Mouse (Mus musculus) c-Kit-positive CD71-positive TER-119-positive erythroid progenitor cells, embryonic 14.5 days (primary cell): ENCODE measurements around the gene Rnf216.
A peak's percentile ranks its signal among the peaks of the same experiment; 100 is the strongest.
"Not testable (repeated sequence)": the region's sequence is repeated elsewhere in the genome, so short reads cannot be mapped to it uniquely, and the experiment has no call there.

Source experiments
- DNase-seq: peaks from one replicate; pipeline ENCODE4 v3.0.0-alpha.2; 2013; ENCODE audit warnings: low spot score

Gene Rnf216

DNA sequence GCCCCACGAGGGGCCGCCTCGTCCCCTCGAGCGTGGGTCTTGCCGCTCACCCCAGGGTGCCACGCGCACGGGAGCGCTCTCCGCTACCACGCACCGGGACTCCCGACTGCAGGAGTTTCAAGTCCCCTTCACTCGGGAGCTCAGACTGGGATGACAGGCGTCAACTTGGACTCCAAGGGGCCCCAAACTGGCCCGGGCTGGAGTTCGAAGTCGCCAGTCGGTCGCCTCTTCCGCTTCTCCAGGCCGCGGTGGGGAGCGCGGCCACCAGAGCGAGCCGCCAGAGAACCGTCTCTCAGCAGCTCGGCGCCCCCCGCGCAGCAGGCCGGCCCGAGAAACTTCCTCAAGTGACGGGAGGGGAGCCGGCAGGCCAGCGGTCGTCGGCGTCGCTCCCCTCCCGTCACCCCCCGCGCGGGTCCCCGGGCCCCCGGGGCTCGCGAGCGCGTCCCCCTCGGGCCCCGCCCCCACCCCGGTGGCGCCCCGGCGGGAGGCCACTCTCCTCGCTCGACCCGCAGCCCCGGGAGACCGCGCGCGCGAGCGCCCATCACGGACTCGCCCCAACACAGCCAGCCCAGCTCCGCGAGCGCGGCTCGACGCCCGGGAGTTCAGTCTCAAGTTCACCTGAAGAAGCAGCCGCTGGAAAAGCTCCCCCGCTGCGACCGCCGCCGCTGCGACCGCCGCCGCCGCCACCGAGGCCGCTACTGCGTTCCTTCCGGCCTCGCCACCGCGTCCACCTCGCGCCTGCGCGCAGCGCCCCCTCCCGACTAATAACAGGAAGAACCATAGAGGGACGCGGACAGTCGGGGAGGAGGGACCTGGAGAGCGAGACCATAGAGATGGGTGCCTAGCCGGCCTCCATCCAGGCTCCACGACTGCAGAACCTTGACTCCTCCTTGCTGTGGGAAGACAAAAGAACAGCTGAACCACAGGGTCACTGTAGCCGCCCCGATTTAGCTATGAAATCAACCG, at the start of gene Rnf216:
Gene Rnf216, minus strand, starts transcription at position 714 of the 966 bp plus-strand sequence.
- DNase-seq, result peak; percentile 89

DNA sequence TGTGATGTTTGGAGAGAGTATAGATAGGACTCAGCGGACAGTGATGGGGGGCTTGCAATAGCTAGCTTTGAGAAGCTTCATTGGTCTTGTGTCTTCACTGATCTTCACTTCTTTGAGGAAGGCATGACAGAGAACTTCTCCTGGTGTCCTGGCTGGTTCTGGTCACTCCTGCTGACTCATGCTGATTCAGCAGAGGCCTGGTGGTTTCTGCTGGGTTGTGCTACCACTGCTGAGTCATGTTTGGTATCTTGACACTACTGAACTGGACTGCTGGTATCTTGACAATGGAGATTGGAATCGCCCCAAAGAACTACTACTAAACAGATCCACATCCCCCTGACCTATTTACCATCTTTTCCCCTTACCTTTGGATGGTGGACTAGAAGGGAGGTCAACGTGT, 42.7 kb upstream of the Rnf216 start:
- DNase-seq, result no peak

DNA sequence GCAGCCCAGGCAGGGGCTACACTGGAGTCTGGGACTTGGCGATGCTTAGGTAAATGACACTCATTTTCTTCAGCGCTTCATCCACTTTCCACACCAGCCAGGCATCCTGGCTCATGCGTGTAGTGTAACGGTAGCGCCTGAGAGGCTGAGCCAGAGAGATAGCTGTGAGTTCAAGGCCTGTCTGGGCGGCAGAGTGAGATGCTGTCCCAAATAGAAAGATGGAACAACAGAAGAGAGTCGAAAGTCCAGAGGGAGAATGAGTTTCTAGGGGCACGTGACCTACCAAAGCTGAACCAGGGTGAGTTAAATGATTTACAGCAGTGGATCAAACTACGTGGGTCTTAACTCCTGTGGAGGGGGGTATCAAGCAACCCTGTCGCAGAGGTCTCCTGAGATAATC, 41.0 kb upstream of the Rnf216 start:
- DNase-seq, result no peak

DNA sequence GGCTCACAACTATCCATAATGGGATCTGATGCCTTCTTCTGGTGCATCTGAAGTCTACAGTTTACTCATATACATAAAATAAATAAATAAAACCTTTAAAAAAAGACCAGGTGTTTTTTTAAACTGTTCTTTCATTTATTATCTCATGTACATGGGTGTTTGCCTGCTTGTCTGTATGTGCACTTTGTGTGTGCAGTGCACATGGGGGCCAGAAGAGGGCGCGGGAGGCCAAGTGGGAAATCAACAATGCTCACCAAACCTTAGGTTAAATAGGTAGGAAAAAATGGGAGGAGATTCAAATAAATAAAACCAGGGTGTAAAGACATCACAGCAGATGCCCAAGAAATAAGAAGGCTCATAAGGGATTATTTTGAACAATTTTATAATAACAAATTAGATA, 37.2 kb upstream of the Rnf216 start:
- no peak for DNase-seq

DNA sequence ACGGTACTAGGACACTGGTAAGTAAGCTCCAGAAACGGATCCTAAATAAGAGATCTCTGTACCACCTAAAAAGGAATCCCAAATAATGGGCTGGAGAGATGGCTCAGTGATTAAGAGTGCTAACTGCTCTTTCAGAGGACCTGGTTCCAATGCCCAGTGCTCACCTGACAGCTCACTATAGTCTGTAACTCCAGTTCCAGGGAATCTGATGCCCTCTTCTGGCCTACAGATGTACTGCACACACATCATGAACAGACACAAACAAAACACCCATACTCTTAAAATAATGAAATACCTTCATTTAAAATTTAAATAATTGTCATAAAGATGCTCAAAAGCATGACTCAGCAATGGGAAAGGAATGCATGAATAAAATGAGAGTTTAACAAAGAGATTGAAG, 36.7 kb upstream of the Rnf216 start:
- no peak for DNase-seq

DNA sequence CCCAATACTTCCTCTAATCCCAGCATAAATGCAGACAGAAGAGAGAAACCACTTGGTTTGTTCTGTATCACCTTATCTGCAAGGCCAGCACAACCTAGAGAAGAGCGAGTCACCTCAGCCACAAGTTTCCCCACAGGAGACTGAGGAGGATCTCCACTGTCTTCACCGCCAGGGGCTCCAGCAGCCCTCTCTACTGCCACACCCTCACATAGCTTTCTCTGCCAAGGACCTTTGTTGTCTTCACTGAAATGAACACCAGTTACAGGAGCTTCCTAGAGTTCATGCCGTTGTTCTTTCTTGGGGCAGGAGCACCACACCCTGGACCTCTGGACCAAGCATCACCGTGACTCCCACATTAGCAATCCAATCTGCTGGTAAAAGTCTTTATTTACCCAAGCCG, 35.9 kb upstream of the Rnf216 start:
- DNase-seq, result no peak

DNA sequence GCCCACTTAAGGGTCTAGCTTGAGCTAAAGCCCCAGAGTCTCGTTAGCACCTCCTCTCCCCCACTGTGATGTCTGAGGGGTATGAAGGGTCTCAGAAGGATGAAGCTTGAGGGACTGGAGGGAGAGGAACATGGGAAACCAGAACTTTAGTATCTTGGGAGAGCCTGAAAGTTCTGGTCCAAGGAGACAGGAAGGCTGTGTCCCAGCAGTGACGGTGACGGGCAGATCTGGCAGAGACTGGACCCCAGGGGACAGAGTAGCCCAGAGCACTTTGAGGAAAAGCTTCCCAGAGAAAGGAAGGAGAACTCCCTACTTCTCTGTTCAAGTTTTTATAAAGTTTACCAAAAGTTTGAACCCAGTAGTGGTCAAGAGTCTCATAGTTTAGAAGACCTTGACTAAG, 34.7 kb upstream of the Rnf216 start, which contains the start of gene Olfr718-ps1:
Gene Olfr718-ps1, minus strand, starts transcription at position 101 of the 400 bp plus-strand sequence.
- no peak for DNase-seq

DNA sequence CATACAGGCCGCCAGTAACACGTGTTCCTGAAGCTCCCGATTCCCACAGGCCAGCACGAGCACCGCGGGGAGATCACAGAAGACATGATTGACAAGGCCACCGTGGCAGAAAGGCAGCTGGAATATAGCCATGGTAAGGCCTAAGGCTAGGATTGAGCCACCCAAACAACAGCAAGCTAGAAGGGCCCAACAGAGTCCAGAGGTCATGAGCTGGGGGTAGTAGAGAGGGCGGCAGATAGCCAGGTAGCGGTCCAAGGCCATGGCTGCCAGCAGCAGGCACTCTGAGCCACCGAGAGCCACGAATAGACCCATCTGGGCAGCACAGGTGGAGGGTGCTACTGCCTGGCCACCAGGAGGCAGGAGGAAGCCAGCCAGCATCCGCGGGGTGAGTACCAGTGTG, 24.8 kb upstream of the Rnf216 start:
- no peak for DNase-seq

DNA sequence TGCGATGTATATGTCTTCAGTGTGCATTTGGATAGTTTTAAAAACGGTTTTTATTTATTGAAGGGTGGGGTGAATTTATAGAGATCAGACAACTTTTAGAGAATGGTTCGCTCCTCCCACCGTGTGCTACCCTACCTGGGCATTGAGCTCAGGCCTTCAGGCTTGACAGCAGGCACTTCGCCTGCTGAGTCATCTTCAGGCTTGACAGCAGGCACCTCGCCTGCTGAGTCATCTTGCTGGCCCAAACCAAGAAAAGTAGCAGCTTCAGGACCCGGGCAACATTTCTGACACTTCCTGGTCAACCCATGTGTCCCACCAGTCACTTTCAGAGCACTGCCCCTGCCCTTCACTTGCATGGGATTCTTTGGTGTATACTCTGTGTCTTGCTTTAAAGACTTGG, 22.2 kb upstream of the Rnf216 start:
- no peak for DNase-seq

DNA sequence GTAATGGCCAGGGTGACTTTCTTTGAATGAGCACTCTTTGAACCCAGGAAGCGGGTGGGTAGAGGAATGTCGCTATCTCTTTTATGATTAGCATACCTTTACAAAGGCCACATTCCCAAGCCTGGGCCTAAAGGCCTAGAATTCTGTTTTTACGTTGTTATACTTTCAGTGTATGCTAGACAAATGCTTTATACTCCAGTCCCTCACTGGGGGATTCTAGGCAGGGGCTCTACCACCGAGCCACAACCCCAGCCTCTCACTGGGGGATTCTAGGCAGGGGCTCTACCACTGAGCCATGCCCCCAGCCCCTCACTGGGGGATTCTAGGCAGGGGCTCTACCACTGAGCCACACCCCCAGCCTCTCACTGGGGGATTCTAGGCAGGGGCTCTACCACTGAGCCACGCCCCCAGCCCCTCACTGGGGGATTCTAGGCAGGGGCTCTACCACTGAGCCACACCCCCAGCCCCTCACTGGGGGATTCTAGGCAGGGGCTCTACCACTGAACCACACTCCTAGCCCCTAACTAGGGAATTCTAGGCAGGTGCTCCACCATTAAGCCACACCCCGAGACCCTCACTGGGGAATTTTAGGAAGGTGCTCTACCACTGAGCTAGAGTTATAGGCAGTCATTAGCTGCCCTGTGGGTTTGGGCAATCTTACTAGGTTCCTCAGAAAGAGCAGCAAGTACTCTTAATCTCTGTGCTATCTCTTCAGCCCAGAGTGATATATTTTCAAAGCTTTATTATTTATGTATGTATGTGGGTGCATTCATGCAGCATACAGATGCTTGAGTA, 21.6 kb upstream of the Rnf216 start:
- DNase-seq, result not testable (repeated sequence)

DNA sequence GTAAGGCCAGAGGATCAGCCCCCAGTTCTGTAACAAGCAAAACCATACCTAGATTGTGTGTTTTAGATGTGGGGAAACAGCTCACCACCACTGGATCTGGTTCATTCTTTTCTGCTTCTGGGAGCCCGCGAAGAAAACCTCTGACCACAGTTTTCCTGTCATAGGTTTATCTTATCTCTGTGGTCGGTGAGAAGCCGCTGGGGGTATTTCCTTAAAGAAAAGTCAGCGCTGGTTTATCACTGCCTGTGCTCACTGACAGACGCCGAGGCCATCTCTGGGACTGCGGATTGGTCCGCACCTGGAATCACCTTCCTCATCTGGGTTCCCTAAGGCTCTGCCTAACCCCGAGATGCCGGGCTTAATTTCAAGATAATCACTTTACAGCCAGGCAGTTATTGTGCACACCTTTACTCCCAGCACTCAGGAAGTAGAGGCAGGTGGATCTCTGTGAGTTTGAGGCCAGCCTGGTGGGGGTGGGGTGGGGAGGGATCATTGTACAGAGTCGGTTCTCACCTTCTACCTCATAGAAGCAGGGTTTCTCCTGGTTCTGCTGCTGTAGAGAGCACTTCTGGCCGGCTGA, 20.2 kb upstream of the Rnf216 start:
- no peak for DNase-seq

DNA sequence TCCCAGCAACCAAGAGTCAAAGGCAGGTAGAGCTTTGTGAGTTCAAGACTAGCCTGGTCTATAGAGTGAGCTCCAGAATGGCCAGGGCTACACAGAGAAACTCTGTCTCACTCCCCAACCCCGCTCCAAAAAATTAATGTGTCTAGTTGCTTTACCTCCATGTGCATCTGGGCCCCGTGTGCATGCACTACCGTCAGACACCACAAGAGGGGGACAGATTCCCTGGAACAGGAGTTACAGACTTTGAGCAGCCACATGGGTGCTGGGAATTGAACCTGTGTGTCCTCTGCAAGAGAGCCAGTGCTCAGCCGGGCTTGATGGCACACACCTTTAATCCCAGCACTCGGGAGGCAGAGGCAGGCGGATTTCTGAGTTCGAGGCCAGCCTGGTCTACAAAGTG, 17.5 kb upstream of the Rnf216 start:
- peak; percentile 48 for DNase-seq

DNA sequence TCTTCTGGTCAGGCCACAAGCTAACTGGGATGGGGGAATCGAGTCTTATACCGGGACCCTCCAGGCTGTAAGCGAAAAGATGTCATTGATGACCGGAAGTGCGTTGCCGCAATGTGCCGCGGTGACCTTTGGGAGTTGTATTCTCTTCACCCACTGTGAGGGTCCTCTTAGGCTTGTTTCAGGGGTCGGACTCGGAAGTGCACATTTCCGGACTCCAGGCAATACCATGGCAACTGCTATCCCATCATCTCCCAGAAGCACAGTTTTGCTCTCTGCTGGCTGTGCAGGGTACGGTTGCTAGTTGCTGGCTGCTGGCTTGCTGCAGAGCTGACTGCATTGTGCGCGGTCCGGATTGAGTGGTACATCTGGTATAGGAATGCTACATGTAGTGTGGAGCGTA, 16.3 kb upstream of the Rnf216 start:
- DNase-seq, result no peak

DNA sequence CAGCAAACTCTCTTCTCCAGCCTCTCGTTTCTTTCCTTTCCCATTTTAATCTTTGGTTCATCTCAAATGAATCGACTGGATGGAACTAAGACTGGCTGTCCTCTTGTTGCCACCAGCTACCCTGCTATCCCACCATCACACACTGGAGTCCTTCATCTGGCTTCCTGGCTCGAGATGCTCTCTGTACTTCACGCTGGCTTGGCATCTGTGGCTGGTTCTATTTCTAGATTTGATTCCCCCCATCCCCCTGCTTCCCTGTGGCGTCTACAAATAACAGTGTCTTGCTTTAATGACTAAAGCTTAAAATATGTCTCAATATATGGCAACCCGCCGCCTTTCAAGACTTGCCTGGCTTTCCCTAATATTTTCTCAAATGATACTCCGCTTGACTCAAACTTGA, 15.0 kb upstream of the Rnf216 start:
- DNase-seq, result no peak

DNA sequence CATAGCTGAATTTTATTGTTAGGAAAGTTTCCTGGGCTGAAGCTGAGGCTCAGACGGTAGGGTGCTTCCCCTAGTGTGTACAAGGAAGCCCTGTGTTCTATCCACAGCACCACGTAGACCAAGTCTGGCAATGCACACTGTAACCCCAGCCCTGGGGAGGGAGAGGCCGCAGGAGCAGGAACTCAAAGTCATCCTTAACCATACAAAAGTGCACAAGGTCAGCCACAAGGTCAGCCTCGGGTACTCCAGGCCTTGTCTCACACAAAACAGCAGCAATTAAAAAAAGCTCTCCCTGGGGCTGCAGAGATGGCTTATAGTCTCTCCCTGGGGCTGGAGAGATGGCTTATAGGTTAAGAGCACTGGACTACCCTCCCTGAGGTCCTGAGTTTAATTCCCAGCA, 14.1 kb upstream of the Rnf216 start:
- DNase-seq, result no peak

DNA sequence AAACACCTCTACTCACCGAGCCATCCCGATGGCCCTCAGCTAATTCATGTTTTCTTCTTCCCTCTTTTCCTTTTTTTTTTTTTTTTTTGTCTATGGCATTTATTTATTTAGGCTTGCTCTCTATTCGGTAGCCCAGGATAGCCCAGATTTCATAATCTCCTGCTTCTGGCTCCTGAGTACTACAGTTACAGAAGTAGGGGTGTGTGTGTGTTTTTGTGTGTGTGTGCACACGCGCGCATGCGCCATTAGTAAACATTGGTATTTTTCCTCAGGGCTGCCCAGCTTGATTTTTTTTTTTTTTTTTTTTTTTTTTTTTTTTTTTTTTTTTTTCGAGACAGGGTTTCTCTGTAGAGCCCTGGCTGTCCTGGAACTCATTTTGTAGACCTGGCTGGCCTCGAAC, 13.3 kb upstream of the Rnf216 start:
- DNase-seq, result no peak

DNA sequence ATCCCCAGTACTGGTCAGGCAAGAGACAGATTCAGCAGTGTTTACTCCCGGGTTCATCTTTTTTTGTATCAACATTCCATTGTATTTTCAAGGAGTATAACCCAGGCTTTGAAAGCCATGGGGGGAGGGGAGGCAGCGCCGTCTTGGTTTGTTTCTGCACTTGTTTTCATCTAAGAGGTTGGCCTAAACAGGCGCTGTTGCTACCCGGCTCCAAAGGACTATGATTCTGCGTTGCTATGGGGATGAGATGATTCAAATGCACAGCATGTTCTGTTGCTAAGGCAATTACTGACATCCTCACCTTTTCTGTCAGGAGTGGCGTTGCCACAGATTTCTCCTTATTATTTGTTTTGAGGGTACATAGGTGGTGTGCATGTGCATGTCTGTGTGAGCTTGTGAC, 12.8 kb upstream of the Rnf216 start:
- DNase-seq, result no peak

DNA sequence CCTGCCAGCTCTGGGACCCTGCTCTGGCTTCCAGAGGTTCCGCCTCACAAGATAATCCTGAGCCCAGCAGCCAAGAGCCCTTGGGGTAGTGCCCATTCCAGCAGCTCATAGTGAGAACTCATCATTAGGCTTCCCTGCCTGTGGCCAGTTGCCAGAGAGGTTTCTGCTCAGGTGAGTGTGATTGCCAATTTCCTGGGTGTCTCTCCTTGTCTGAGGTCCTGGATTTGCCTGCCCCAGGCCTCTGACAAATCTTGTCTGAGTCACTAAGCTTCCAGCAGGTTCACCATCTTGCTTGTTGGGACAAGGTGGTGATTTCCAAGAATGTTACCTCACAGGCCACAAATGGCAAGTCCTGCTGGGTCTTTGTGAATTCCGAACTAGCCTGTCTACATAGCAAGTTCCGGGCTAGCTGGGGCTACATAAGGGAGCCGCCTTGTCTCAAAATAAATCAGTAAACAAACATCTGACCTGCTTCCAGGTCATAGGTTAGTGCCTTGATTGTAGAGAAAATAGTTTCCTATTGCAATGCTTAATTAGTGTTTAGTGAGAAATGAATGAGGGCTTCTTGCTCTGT, 12.1 kb upstream of the Rnf216 start:
- DNase-seq, result no peak

DNA sequence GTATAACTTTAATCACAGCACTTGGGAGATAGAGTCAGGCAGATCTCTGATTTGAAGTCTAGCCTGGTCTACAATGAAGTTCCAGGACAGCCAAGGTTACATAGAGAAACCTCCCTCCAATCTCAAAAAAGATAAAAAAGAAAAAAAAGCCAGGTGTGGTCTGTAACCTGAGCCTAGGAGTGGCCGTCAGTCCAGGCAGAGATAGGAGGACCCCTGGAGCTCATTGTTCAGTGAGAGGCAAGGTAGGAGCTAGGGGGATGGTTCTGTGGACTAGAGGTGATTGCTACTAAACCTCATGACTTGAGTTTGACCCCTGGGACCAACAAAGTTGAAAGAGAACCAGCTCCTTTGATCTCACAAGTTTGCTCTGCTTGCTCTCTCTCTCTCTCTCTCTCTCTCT, 9.9 kb upstream of the Rnf216 start:
- DNase-seq, result no peak

DNA sequence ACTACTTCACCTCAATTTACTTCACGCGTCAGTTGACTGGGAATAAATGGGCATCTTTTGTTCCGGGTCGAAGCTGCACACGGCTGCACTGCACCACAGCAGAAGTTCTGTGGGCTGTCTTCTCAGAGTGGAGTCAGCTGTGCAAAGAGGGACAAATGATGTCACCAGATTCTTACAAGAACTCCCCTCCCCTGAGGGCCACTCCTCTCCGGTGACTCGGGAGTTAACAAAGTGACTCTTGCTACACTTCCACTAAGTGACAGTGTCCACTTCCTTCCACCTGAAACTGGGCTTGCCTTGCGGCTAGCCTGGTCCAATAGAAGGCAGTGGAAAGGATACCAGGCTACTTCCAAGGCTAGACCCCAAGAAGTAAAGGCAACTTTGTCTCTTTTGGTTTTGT, 9.3 kb upstream of the Rnf216 start:
- no peak for DNase-seq

DNA sequence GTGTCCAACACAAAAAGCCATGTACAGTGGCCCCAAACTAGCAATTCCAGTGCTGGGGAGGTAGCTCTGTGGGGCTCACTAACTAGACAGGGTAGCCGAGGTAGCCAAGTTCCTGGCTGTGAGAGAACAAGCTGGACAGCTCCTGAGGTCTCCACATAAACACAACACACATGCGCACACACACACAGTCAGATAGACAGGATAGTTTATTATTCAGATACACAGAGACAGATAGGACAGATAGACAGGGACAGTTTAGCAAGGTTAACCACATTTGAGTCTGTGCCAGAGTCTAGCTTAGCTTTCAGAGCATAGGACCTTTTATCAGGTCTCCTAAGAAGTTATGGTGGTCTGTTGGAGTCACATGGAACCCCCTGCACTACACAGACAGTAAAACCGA, 6.0 kb downstream of the Rnf216 start:
- no peak for DNase-seq

DNA sequence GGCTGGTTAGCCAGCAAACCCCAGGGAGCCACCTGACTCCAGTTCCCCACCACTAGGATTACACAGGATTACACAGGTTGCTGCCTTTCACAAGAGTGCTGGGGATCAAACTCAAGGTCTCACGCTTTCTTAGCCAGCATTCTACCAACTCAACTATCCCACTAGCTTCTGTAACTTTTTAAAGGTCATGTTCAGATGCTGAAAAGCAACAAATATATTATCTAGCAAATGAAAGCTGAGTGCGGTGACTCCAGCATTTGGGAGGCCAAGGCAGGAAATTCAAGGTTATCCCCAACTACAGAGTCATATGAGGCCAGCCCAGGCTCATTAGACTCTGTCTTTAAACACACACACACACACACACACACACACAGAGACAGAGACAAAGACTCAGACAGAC, 9.6 kb downstream of the Rnf216 start:
- no peak for DNase-seq
